Mouse (Mus musculus): ENCODE results near the gene Krt23. TPM values are rescaled to one million over a fixed set of nuclear protein-coding genes. Genes with fewer than 3 reads are reported as not detected.

Krt23 gene
- 18.4 and 19.6 TPM in 2 replicates for polyA plus RNA-seq (2015; fragmentation: Nextera tagmentation; extraction: Ambion mirVana)

DNA sequence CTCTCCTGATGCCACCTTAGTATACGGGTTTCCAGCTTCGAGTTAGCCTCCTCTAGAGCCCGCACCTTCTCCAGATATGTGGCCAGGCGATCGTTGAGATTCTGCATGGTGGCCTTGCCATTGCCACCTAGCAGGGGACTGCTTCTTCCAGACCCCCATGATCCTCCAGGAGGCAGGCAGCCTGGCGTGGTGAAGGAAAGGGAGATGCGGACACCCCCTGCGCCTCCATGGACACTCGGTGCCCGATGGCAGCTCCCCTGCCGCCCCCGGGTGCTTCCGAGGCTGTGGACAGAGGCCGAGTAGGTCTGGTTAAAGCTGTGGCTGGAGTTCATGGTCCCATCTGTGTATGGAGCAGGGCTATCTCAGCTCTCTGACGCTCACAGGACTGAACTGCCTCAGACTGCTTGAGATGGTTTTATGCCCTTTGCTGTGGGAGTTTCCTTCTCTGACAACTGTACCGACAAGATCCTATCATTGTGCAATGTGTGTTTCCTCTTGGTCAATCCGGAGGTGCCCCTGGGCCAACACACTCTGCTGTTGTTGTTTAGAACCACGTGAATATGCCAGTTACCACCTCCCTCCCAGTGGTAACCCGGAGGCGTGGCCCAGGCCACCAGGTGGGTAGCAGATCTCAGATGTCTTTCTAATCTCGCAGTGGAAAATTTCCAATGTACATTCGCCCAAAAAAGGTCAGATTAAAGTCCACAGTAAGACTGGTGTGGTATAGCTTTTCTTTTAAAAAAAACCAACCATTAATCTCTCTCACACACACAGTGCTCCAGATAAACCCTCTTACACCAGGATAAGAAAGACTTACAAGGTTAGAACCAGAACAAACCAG, at the start of gene Krt23:
TSS of gene Krt23 (minus strand) at position 405 of the 841 bp plus-strand sequence.
- Histone ChIP-seq H3K4me2 (ENCODE audit: low read depth, low read length) (peak within 1 kb of the TSS; percentile 24), H3K27me3 (replicated peaks; ENCODE audit: control insufficient read depth, insufficient read depth, low read length) (no peaks in the 10 kb centered on the region), H3K4me3 (ENCODE audit: low read length) (peak within 1 kb of the TSS; percentile 2; the same call in 1 of the 2 replicates), H3K9me3 (ENCODE audit: control insufficient read depth, low read length) (no peaks in the 10 kb centered on the region), H3K27ac (ENCODE audit: low read length) (peak within 1 kb of the TSS; percentile 80), H3K4me1 (ENCODE audit: control insufficient read depth, insufficient read depth, low read length) (peaks cover 19% of the 10 kb centered on the region), H3K36me3 (ENCODE audit: control insufficient read depth, insufficient read depth, low read length) (no peaks in the 10 kb centered on the region), H3K9ac (ENCODE audit: low read depth, low read length) (peak within 1 kb of the TSS; percentile 54)
- 72% methylated on average over 22 of the region's 22 CpGs for WGBS
- ATAC-seq: peak; percentile 71

DNA sequence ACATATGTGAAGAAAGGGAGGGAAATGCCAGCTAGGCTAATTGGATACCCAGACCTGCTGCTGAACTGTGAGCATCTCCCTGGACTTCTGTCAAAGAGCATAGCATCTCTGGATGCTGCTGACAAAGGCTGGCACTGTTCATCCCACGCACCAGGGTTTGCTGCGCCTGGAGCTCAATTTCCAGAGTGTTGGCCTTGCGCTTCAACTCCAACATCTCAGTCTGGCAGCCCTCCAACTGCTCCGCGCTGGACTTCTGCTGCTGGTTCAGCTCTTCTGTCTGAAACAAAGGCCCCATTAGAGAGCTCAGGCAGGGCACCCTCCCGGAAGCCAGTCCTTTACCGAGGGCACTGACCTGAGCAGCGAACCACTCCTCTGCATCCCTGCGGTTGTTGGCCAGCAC, 46.8 kb upstream of the Krt23 start:
- 65% methylated on average over 9 of the region's 9 CpGs for WGBS
- no peak overlapping the region for H3K27ac ChIP-seq (ENCODE audit: low read length)
- no peaks in the 10 kb centered on the region for H3K36me3 ChIP-seq (ENCODE audit: control insufficient read depth, insufficient read depth, low read length)
- H3K4me2 ChIP-seq (ENCODE audit: low read depth, low read length): no peak overlapping the region
- no peaks in the 10 kb centered on the region for H3K27me3 ChIP-seq (replicated peaks; ENCODE audit: control insufficient read depth, insufficient read depth, low read length)
- H3K9ac ChIP-seq (ENCODE audit: low read depth, low read length): no peak overlapping the region
- H3K9me3 ChIP-seq (ENCODE audit: control insufficient read depth, low read length): no peaks in the 10 kb centered on the region
- H3K4me1 ChIP-seq (ENCODE audit: control insufficient read depth, insufficient read depth, low read length): no peaks in the 10 kb centered on the region
- ATAC-seq: no peak
- no peak overlapping the region for H3K4me3 ChIP-seq (ENCODE audit: low read length)

GRCm38 (mm10) chr11:99521288-99521860, 28.4 kb upstream of the Krt23 start, which contains the start of gene Krt39:
Gene Krt39 (minus strand): TSS chr11:99521338.
- no peak within 1 kb of the TSS for H3K4me2 ChIP-seq (ENCODE audit: low read depth, low read length)
- no peak within 1 kb of the TSS for H3K4me3 ChIP-seq (ENCODE audit: low read length)
- no peaks in the 10 kb centered on the region for H3K27me3 ChIP-seq (replicated peaks; ENCODE audit: control insufficient read depth, insufficient read depth, low read length)
- no peaks in the 10 kb centered on the region for H3K36me3 ChIP-seq (ENCODE audit: control insufficient read depth, insufficient read depth, low read length)
- no peaks in the 10 kb centered on the region for H3K9me3 ChIP-seq (ENCODE audit: control insufficient read depth, low read length)
- no peak within 1 kb of the TSS for H3K27ac ChIP-seq (ENCODE audit: low read length)
- H3K4me1 ChIP-seq (ENCODE audit: control insufficient read depth, insufficient read depth, low read length): no peaks in the 10 kb centered on the region
- H3K9ac ChIP-seq (ENCODE audit: low read depth, low read length): no peak within 1 kb of the TSS
- WGBS: 76% methylated on average over 13 of the region's 13 CpGs
- no peak for ATAC-seq

- peak; percentile 52; the same call in 1 of the 2 replicates for ATAC-seq
- Histone ChIP-seq H3K4me1 (ENCODE audit: control insufficient read depth, insufficient read depth, low read length) (no peaks in the 10 kb centered on the region), H3K27ac (ENCODE audit: low read length) (no peak overlapping the region)
These were observed 21.2 kb upstream of the Krt23 start for GRCm38 (mm10) chr11:99514098-99514497.

GRCm38 (mm10) chr11:99500095-99500805, 7.3 kb upstream of the Krt23 start:
- 81% methylated on average over 9 of the region's 9 CpGs for WGBS
- Histone ChIP-seq H3K4me3 (ENCODE audit: low read length) (no peak overlapping the region), H3K9ac (ENCODE audit: low read depth, low read length) (no peak overlapping the region), H3K4me1 (ENCODE audit: control insufficient read depth, insufficient read depth, low read length) (no peaks in the 10 kb centered on the region), H3K4me2 (ENCODE audit: low read depth, low read length) (no peak overlapping the region), H3K36me3 (ENCODE audit: control insufficient read depth, insufficient read depth, low read length) (no peaks in the 10 kb centered on the region), H3K27me3 (replicated peaks; ENCODE audit: control insufficient read depth, insufficient read depth, low read length) (no peaks in the 10 kb centered on the region), H3K9me3 (ENCODE audit: control insufficient read depth, low read length) (no peaks in the 10 kb centered on the region), H3K27ac (ENCODE audit: low read length) (no peak overlapping the region)
- ATAC-seq: no peak

More at GRCm38 (mm10) chr11:99514098-99514497, 21.2 kb upstream of the Krt23 start:
- no peaks in the 10 kb centered on the region for H3K9me3 ChIP-seq (ENCODE audit: control insufficient read depth, low read length)
- H3K4me3 ChIP-seq (ENCODE audit: low read length): no peak overlapping the region
- 63% methylated on average over 8 of the region's 8 CpGs for WGBS
- H3K36me3 ChIP-seq (ENCODE audit: control insufficient read depth, insufficient read depth, low read length): no peaks in the 10 kb centered on the region
- H3K4me2 ChIP-seq (ENCODE audit: low read depth, low read length): no peak overlapping the region
- no peak overlapping the region for H3K9ac ChIP-seq (ENCODE audit: low read depth, low read length)
- no peaks in the 10 kb centered on the region for H3K27me3 ChIP-seq (replicated peaks; ENCODE audit: control insufficient read depth, insufficient read depth, low read length)

DNA sequence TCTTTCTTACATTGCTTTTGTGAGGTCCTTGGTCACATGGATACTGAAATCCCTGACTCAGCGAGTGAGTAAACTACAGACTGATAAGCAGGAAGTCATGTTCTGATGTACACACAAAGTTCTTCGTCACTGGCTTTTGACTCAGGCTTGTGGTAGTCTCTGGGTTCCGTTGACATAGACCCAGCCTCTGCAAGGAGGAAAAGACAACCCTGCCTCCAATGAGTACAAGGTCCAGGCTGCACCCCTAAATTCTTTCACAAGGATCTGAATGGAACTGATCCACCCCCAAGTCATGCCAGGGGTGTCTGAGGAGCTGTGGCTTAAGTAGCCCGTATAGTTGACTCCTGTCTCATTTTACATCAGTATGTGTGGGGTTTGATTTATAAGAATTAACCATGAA, 3.5 kb upstream of the Krt23 start:
- 60% methylated on average over 4 of the region's 4 CpGs for whole genome bisulfite sequencing
- Histone ChIP-seq H3K27me3 (replicated peaks; ENCODE audit: control insufficient read depth, insufficient read depth, low read length) (no peaks in the 10 kb centered on the region), H3K36me3 (ENCODE audit: control insufficient read depth, insufficient read depth, low read length) (no peaks in the 10 kb centered on the region), H3K27ac (ENCODE audit: low read length) (no peak overlapping the region), H3K9me3 (ENCODE audit: control insufficient read depth, low read length) (no peaks in the 10 kb centered on the region), H3K4me2 (ENCODE audit: low read depth, low read length) (no peak overlapping the region), H3K9ac (ENCODE audit: low read depth, low read length) (no peak overlapping the region), H3K4me1 (ENCODE audit: control insufficient read depth, insufficient read depth, low read length) (peaks cover 6% of the 10 kb centered on the region), H3K4me3 (ENCODE audit: low read length) (no peak overlapping the region)
- ATAC-seq: peak; percentile 34; the same call in 1 of the 2 replicates

- Histone ChIP-seq H3K9ac (ENCODE audit: low read depth, low read length) (no peak overlapping the region), H3K36me3 (ENCODE audit: control insufficient read depth, insufficient read depth, low read length) (no peaks in the 10 kb centered on the region), H3K27ac (ENCODE audit: low read length) (no peak overlapping the region), H3K27me3 (replicated peaks; ENCODE audit: control insufficient read depth, insufficient read depth, low read length) (no peaks in the 10 kb centered on the region), H3K4me1 (ENCODE audit: control insufficient read depth, insufficient read depth, low read length) (peaks cover 12% of the 10 kb centered on the region), H3K4me3 (ENCODE audit: low read length) (no peak overlapping the region), H3K9me3 (ENCODE audit: control insufficient read depth, low read length) (no peaks in the 10 kb centered on the region), H3K4me2 (ENCODE audit: low read depth, low read length) (no peak overlapping the region)
- WGBS: 85% methylated on average over 4 of the region's 4 CpGs
- ATAC-seq: no peak
These were observed 1.8 kb upstream of the Krt23 start for GRCm38 (mm10) chr11:99494741-99495140.

DNA sequence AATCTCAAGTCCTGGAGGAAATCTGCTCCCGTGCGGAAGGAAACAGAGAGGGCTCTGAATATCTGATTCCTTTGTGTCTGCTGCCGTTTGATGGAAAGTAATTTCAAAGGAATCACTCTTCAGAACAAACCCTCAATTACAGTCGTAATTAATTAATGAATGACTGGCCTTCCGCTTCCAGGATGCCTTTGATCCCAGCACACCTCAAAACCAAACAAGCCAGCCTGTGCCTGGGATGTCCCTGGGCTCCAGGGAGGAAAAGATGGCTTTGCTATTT, 575 bp upstream of the Krt23 start:
- WGBS: 32% methylated on average over 5 of the region's 5 CpGs
- ATAC-seq: no peak
- no peaks in the 10 kb centered on the region for H3K27me3 ChIP-seq (replicated peaks; ENCODE audit: control insufficient read depth, insufficient read depth, low read length)
- H3K4me3 ChIP-seq (ENCODE audit: low read length): no peak overlapping the region
- no peak overlapping the region for H3K4me2 ChIP-seq (ENCODE audit: low read depth, low read length)
- peak overlapping the region; percentile 34 for H3K27ac ChIP-seq (ENCODE audit: low read length)
- H3K9me3 ChIP-seq (ENCODE audit: control insufficient read depth, low read length): no peaks in the 10 kb centered on the region
- H3K9ac ChIP-seq (ENCODE audit: low read depth, low read length): no peak overlapping the region
- no peaks in the 10 kb centered on the region for H3K36me3 ChIP-seq (ENCODE audit: control insufficient read depth, insufficient read depth, low read length)
- H3K4me1 ChIP-seq (ENCODE audit: control insufficient read depth, insufficient read depth, low read length): peaks cover 18% of the 10 kb centered on the region

- Histone ChIP-seq H3K36me3 (ENCODE audit: control insufficient read depth, insufficient read depth, low read length) (no peaks in the 10 kb centered on the region), H3K4me2 (ENCODE audit: low read depth, low read length) (no peak overlapping the region), H3K27me3 (replicated peaks; ENCODE audit: control insufficient read depth, insufficient read depth, low read length) (no peaks in the 10 kb centered on the region), H3K4me1 (ENCODE audit: control insufficient read depth, insufficient read depth, low read length) (peaks cover 19% of the 10 kb centered on the region), H3K9ac (ENCODE audit: low read depth, low read length) (no peak overlapping the region), H3K4me3 (ENCODE audit: low read length) (no peak overlapping the region), H3K27ac (ENCODE audit: low read length) (0 out of 2 replicates have a peak overlapping the region, but pooled peaks have one; percentile 31), H3K9me3 (ENCODE audit: control insufficient read depth, low read length) (no peaks in the 10 kb centered on the region)
- WGBS: 67% methylated on average over 8 of the region's 8 CpGs
- no peak for ATAC-seq
These were observed 1.9 kb downstream of the Krt23 start for GRCm38 (mm10) chr11:99491040-99491439.
